Mouse (Mus musculus): ENCODE measurements around the gene Map1b. TPM values are rescaled to one million over a fixed set of nuclear protein-coding genes. Genes with fewer than 3 reads are reported as not detected.
A peak's percentile ranks its signal among the peaks of the same experiment; 100 is the strongest.

Map1b gene
- polyA plus RNA-seq, 1 experiment from 2014 or later: 88.0 TPM

DNA sequence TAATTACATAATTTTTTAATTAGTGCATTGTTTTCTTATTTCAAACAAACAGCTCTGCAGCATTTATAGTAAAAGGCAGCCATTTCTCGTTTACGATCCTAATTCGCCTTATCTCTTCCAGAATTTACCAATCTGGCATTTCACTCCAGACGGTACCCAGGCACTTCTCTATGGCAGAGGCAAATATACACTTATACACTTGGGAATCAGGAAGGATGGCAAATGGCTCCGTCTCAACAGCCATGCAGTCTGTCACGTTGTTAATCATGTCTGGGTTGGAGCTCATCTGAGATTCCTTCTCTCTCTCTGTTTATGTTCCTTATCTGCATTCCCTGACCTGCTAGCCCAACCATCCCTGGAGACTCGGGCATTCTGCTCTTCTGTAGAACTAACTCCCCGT lies 38.6 kb upstream of the Map1b start:
- no peak for ATAC-seq (replicated peaks; ENCODE audit: extremely low read depth, insufficient read depth, low FRiP score)
- no peak overlapping the region for H3K9ac ChIP-seq (ENCODE audit: low read length)
- H3K36me3 ChIP-seq (ENCODE audit: control insufficient read depth, insufficient read depth): no peaks in the 10 kb centered on the region
- no peak overlapping the region for H3K4me2 ChIP-seq (ENCODE audit: low read depth, low read length)
- H3K4me3 ChIP-seq (ENCODE audit: low read length): no peak overlapping the region
- H3K4me1 ChIP-seq (ENCODE audit: control insufficient read depth, insufficient read depth, low read length): no peaks in the 10 kb centered on the region
- H3K27me3 ChIP-seq (ENCODE audit: control insufficient read depth, insufficient read depth, low read length): no peaks in the 10 kb centered on the region
- no peak overlapping the region for H3K27ac ChIP-seq (ENCODE audit: low read length)
- 29% methylated on average over 8 of the region's 8 CpGs for WGBS
- H3K9me3 ChIP-seq (replicated peaks; ENCODE audit: control insufficient read depth, low read length): no peaks in the 10 kb centered on the region

DNA sequence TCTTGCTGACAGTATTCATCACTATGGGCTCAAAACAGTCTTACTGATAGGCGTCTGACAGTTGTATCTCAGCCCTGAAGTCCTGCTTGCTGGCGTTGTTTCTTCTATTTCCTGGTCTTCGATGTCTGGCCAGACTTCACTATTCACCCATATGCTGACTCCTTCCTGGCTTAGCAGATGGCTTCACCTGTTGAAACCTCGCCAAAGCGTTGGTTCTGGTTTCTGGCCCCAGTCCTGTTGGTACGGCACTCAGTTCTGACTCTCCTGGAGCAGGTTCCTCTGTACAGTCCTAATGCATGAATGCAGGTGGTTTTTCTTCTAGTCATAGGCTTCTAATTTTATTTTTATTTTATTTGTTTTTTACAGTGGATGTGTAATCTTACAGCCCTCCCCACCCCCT lies 38.1 kb upstream of the Map1b start:
- 69% methylated on average over 6 of the region's 6 CpGs for WGBS
- Histone ChIP-seq H3K36me3 (ENCODE audit: control insufficient read depth, insufficient read depth) (no peaks in the 10 kb centered on the region), H3K27me3 (ENCODE audit: control insufficient read depth, insufficient read depth, low read length) (no peaks in the 10 kb centered on the region), H3K4me3 (ENCODE audit: low read length) (no peak overlapping the region), H3K9me3 (replicated peaks; ENCODE audit: control insufficient read depth, low read length) (no peaks in the 10 kb centered on the region), H3K4me2 (ENCODE audit: low read depth, low read length) (no peak overlapping the region), H3K27ac (ENCODE audit: low read length) (no peak overlapping the region), H3K9ac (ENCODE audit: low read length) (no peak overlapping the region), H3K4me1 (ENCODE audit: control insufficient read depth, insufficient read depth, low read length) (no peaks in the 10 kb centered on the region)
- no peak for ATAC-seq (replicated peaks; ENCODE audit: extremely low read depth, insufficient read depth, low FRiP score)

DNA sequence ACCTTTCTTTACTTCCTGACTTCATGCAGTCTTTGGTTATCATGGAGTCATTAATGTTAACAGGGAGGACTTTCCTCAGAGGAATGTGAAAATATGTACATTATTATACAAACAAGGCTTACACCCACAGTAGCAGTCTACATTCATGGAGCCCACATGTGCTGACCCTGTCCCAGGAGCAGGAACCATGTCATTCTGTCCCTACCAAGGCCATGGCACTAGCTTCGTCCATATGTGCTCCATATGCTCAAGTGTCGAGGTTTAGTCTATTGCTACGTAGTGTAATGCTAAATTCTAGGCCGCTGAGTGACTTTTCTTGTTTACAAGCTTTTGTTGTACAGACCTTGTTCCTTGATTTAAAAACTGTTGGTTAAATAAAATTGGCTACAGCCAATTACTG lies 36.0 kb upstream of the Map1b start:
- no peak overlapping the region for H3K9ac ChIP-seq (ENCODE audit: low read length)
- H3K4me2 ChIP-seq (ENCODE audit: low read depth, low read length): no peak overlapping the region
- no peaks in the 10 kb centered on the region for H3K4me1 ChIP-seq (ENCODE audit: control insufficient read depth, insufficient read depth, low read length)
- no peak overlapping the region for H3K27ac ChIP-seq (ENCODE audit: low read length)
- no peak for ATAC-seq (replicated peaks; ENCODE audit: extremely low read depth, insufficient read depth, low FRiP score)
- 91% methylated on average over 4 of the region's 4 CpGs for WGBS
- H3K27me3 ChIP-seq (ENCODE audit: control insufficient read depth, insufficient read depth, low read length): no peaks in the 10 kb centered on the region
- no peaks in the 10 kb centered on the region for H3K9me3 ChIP-seq (replicated peaks; ENCODE audit: control insufficient read depth, low read length)
- no peaks in the 10 kb centered on the region for H3K36me3 ChIP-seq (ENCODE audit: control insufficient read depth, insufficient read depth)
- H3K4me3 ChIP-seq (ENCODE audit: low read length): no peak overlapping the region

DNA sequence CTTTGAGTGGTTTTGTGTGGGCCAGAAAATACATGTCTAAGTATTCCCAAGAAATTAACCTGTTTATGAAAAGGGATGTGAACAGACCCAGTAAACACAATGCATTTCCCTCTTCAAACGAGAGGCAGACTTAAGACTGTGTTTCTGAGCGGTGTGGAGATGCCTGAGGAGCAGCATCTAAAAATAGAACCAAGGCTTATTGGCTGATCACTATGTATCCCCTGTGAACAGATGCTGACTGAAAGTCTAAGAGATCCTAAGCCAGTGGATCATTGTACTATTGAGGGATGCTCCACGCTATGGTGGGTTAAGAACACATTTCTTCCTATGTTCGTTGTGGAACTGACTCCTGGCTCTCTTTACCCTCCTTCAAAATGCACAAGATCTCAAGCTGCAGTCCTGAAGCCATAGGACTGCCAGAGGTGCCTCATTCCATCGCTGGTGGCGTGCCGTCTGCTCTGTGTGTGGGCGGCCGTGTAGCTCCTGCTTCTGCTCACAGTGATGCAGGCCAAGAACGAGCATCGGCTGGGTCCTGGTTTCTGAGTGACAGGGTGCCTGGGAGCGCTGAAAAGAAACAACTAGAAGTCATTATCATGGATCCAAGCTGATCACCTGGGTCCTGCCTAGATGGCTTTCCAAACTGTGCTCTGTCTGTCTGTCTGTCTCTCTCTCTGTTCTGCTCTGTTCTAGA lies 34.5 kb upstream of the Map1b start:
- Histone ChIP-seq H3K9ac (ENCODE audit: low read length) (no peak overlapping the region), H3K4me3 (ENCODE audit: low read length) (no peak overlapping the region), H3K27ac (ENCODE audit: low read length) (no peak overlapping the region), H3K36me3 (ENCODE audit: control insufficient read depth, insufficient read depth) (no peaks in the 10 kb centered on the region), H3K9me3 (replicated peaks; ENCODE audit: control insufficient read depth, low read length) (no peaks in the 10 kb centered on the region), H3K4me1 (ENCODE audit: control insufficient read depth, insufficient read depth, low read length) (no peaks in the 10 kb centered on the region), H3K4me2 (ENCODE audit: low read depth, low read length) (no peak overlapping the region), H3K27me3 (ENCODE audit: control insufficient read depth, insufficient read depth, low read length) (no peaks in the 10 kb centered on the region)
- no peak for ATAC-seq (replicated peaks; ENCODE audit: extremely low read depth, insufficient read depth, low FRiP score)
- WGBS: 43% methylated on average over 12 of the region's 12 CpGs

DNA sequence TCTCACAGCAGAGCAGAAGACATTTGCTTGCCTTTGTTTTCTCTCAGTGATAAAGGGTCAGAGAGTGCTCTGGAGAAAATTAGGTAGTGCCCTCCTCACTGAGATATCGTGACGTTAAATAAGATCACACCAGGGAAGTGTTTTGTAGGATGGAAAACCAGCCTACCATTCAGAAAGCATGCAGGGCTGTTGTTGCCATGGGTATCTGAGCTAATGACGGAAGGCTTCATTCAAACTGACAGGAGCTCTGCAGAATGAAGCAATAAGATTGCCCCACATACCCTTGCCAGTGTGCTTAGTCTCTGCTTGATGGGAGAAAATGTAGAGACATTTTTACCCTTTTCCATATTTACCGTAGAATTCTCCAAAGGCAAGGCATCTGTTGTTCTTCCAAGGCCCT lies 33.7 kb upstream of the Map1b start:
- no peak overlapping the region for H3K4me3 ChIP-seq (ENCODE audit: low read length)
- H3K27ac ChIP-seq (ENCODE audit: low read length): no peak overlapping the region
- no peak for ATAC-seq (replicated peaks; ENCODE audit: extremely low read depth, insufficient read depth, low FRiP score)
- no peaks in the 10 kb centered on the region for H3K4me1 ChIP-seq (ENCODE audit: control insufficient read depth, insufficient read depth, low read length)
- WGBS: 72% methylated on average over 4 of the region's 4 CpGs
- no peak overlapping the region for H3K9ac ChIP-seq (ENCODE audit: low read length)
- H3K9me3 ChIP-seq (replicated peaks; ENCODE audit: control insufficient read depth, low read length): no peaks in the 10 kb centered on the region
- no peaks in the 10 kb centered on the region for H3K36me3 ChIP-seq (ENCODE audit: control insufficient read depth, insufficient read depth)
- no peak overlapping the region for H3K4me2 ChIP-seq (ENCODE audit: low read depth, low read length)
- no peaks in the 10 kb centered on the region for H3K27me3 ChIP-seq (ENCODE audit: control insufficient read depth, insufficient read depth, low read length)

DNA sequence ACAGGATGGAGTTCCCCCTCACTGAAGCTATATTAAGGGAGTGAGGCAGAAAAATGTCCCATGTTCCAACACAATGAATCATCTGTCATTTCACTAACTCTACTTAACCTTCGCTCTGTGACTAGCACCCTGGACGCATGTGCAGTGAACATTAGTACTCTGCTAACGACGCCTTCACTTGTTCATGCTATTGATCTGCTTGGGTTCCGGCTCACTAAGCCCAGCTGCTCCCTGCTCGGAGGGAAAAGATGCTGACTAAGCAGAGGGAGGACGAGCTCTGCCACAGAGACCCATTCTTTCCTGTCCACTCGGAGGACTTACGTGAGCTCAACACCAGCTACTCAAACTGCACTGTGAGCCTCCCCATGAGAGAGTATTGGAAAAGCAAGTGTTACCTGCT lies 33.2 kb upstream of the Map1b start:
- ATAC-seq (replicated peaks; ENCODE audit: extremely low read depth, insufficient read depth, low FRiP score): no peak
- WGBS: 45% methylated on average over 9 of the region's 9 CpGs
- Histone ChIP-seq H3K9me3 (replicated peaks; ENCODE audit: control insufficient read depth, low read length) (no peaks in the 10 kb centered on the region), H3K27ac (ENCODE audit: low read length) (no peak overlapping the region), H3K36me3 (ENCODE audit: control insufficient read depth, insufficient read depth) (no peaks in the 10 kb centered on the region), H3K27me3 (ENCODE audit: control insufficient read depth, insufficient read depth, low read length) (no peaks in the 10 kb centered on the region), H3K4me3 (ENCODE audit: low read length) (no peak overlapping the region), H3K4me2 (ENCODE audit: low read depth, low read length) (no peak overlapping the region), H3K4me1 (ENCODE audit: control insufficient read depth, insufficient read depth, low read length) (no peaks in the 10 kb centered on the region), H3K9ac (ENCODE audit: low read length) (no peak overlapping the region)

DNA sequence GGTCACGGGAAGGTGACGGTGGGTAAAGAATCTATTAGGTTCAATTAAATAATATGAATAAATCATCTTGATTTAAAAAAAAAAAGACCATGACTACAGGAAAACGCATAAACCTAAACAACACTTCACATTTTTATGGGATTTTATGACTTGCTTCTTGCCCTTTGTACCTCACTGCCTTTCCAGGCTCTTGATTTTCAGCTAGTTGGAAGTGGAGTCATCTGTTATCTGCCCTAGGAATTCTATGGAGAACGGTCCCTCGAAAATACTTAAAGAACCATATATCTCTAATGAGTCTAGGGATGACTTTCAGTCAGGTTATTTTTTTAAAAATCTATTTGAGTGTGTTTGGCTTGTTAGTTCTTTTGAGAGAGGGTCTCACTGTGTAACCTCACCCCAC lies 30.5 kb upstream of the Map1b start:
- Histone ChIP-seq H3K9ac (ENCODE audit: low read length) (no peak overlapping the region), H3K27me3 (ENCODE audit: control insufficient read depth, insufficient read depth, low read length) (no peaks in the 10 kb centered on the region), H3K9me3 (replicated peaks; ENCODE audit: control insufficient read depth, low read length) (no peaks in the 10 kb centered on the region), H3K4me1 (ENCODE audit: control insufficient read depth, insufficient read depth, low read length) (peaks cover 3% of the 10 kb centered on the region), H3K4me2 (ENCODE audit: low read depth, low read length) (no peak overlapping the region), H3K4me3 (ENCODE audit: low read length) (no peak overlapping the region), H3K36me3 (ENCODE audit: control insufficient read depth, insufficient read depth) (no peaks in the 10 kb centered on the region), H3K27ac (ENCODE audit: low read length) (no peak overlapping the region)
- 71% methylated on average over 5 of the region's 5 CpGs for WGBS
- ATAC-seq (replicated peaks; ENCODE audit: extremely low read depth, insufficient read depth, low FRiP score): no peak

DNA sequence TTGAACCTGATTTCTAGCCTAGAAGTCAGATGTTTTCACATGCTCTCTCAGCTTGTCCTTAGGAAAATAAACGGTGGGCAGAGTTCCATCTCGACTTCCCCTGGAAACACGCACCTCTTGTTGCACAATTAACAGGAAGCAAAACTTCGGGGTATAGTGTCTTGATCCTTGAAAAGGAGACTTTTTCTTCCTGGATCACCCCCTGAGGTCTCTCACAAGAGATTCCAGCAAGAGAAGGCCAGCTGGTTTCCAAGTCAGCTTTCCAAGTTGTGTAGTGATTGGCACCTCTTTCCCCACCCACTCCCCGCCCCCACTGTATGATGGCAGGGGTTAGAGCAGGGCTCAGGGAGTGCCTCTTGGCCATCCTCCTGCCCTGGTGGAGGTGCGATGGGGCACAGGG lies 28.9 kb upstream of the Map1b start:
- H3K9me3 ChIP-seq (replicated peaks; ENCODE audit: control insufficient read depth, low read length): no peaks in the 10 kb centered on the region
- WGBS: 56% methylated on average over 6 of the region's 6 CpGs
- H3K36me3 ChIP-seq (ENCODE audit: control insufficient read depth, insufficient read depth): no peaks in the 10 kb centered on the region
- no peak for ATAC-seq (replicated peaks; ENCODE audit: extremely low read depth, insufficient read depth, low FRiP score)
- H3K27me3 ChIP-seq (ENCODE audit: control insufficient read depth, insufficient read depth, low read length): no peaks in the 10 kb centered on the region
- H3K4me2 ChIP-seq (ENCODE audit: low read depth, low read length): no peak overlapping the region
- no peak overlapping the region for H3K4me3 ChIP-seq (ENCODE audit: low read length)
- no peak overlapping the region for H3K9ac ChIP-seq (ENCODE audit: low read length)
- H3K4me1 ChIP-seq (ENCODE audit: control insufficient read depth, insufficient read depth, low read length): peaks cover 9% of the 10 kb centered on the region
- H3K27ac ChIP-seq (ENCODE audit: low read length): no peak overlapping the region

DNA sequence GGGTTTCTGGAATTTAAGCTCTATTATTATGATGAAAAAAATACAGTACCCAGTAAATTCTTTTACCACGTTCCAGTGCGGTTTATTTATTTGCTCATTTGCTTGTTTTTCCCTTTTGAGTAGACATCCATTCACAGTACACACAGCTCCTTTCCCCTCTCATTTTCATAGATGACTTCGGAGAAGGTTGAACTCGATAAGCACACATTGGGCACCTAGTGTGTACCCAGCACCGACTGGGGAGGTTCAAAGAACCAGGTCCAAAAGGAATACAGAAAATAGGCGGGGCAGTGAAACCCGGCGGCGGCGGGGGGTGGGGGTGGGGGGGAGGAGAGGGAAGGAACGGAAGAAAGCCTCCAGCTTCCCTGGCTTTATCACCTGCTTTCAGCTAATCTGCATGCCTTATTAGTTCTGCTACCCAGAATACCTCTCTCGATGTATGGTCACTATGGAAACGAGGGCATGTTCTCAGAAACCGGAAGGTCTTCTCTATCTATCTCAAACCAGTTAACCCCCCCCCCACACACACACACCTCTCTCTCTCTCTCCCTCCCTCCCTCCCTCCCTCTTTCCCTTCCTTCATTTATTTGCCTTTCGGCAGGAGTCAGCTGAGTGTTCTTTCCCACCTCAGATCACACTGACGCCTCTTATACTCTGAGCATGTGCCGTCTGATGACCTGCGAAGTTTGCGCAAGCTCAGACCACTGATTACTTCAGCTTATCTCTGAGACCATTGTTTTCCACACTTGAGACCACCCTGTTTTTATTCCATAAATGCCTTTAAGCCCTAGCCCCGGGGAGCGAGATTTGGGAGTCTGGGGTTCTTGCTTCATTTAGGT lies 25.3 kb upstream of the Map1b start:
- H3K4me2 ChIP-seq (ENCODE audit: low read depth, low read length): peak overlapping the region; percentile 54
- H3K9ac ChIP-seq (ENCODE audit: low read length): no peak overlapping the region
- no peaks in the 10 kb centered on the region for H3K27me3 ChIP-seq (ENCODE audit: control insufficient read depth, insufficient read depth, low read length)
- 23% methylated on average over 21 of the region's 21 CpGs for WGBS
- H3K9me3 ChIP-seq (replicated peaks; ENCODE audit: control insufficient read depth, low read length): no peaks in the 10 kb centered on the region
- H3K4me3 ChIP-seq (ENCODE audit: low read length): peak overlapping the region; percentile 17
- no peak for ATAC-seq (replicated peaks; ENCODE audit: extremely low read depth, insufficient read depth, low FRiP score)
- H3K4me1 ChIP-seq (ENCODE audit: control insufficient read depth, insufficient read depth, low read length): peaks cover 9% of the 10 kb centered on the region
- H3K36me3 ChIP-seq (ENCODE audit: control insufficient read depth, insufficient read depth): no peaks in the 10 kb centered on the region
- no peak overlapping the region for H3K27ac ChIP-seq (ENCODE audit: low read length)

Measured in heart, embryonic 16.5 days (tissue).